Mouse (Mus musculus) thymus, postnatal 4 days (tissue): ENCODE results near the gene Tprgl.

Experiments used
- DNase-seq: peaks from one replicate; pipeline ENCODE4 v3.0.0; 2021

Tprgl gene

DNA sequence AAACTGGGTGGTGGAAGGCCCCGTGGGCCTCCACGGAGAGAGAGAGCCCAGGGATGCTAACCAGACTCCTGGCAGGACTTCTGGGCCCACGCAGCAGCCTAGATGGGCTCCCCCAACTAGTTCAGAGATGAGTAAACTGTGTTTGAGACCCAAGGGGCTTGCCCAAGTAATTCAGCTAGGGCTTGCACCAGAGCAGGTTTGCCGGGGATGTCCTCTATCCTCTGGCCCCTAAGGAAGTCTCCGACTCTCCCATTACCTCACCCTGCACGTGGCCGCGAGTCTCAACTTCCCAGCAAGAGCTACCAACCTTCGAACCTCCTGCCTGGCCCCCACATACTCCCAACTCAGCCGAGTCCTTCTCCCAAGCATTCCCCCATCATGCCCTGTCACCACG, 50.6 kb downstream of the Tprgl start:
- DNase-seq: no peak

DNA sequence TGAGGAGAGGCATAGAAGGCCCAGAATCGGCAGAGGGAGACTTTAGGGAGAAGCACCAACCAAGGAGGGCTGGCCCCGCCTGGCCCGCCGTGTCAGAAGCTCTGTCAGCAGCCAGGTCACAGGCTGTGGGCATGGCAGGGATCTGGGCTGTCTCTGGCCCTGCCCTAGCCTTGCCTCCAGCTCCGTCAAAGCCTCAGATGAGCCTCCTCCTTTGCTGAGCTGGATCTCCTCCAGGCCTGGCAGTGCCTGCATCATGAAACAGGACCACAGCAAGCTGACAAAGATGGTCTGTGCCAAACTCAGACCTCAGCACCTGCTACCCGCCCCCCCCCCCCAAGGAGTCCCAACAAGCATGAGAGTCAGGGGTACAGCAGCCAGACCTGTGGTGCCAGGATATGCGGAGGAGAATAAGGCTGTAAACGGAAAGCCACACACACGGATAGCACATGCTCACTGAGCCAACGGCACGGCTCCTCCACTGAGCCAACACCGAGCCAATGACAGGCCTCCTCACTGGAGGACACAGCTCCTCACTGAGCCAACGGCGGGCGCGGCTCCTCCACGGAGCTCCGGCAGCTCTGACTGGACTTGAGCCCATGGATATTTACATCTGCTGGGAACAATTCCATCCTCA, 51.1 kb downstream of the Tprgl start:
- DNase-seq: no peak
